ENCODE assay signal across 8 mouse cellular contexts in genomic region chr2:30693206-30694035, GRCm38 (mm10).
DNase-seq lines count a peak whose midpoint lies in the region; ATAC-seq lines count a peak whose summit lies in the region.

No protein-coding gene starts in this region.

- under 1% methylated on average over 41 of the region's 41 CpGs for WGBS in midbrain, embryonic 11.5 days

- intact Hi-C loops in gastrocnemius, postnatal 14 days (cut with DNase I; ENCODE audit: low total_unique reads): no loop called here
- intact Hi-C loops in left cerebral cortex, postnatal 4 days (cut with DNase I): no loop called here

- peak overlapping the region; percentile 99 for H3K27ac ChIP-seq in midbrain, embryonic 11.5 days (ENCODE audit: low read depth, low read length)

- H3K4me2 ChIP-seq in midbrain, embryonic 11.5 days: peak overlapping the region; percentile 50

- H3K36me3 ChIP-seq in midbrain, embryonic 11.5 days (ENCODE audit: control insufficient read depth, insufficient read depth, low read length): no peaks in the 10 kb centered on the region

- peak overlapping the region; percentile 26; the same call in 1 of the 2 replicates for H3K4me3 ChIP-seq in midbrain, embryonic 11.5 days (ENCODE audit: low read depth, low read length)

- peak overlapping the region; percentile 77 for H3K9ac ChIP-seq in midbrain, embryonic 11.5 days (ENCODE audit: low read length)

- no peaks in the 10 kb centered on the region for H3K9me3 ChIP-seq in midbrain, embryonic 11.5 days (ENCODE audit: control insufficient read depth, low read length)

- peak; percentile 87 for ATAC-seq in inflammation-experienced regulatory T-cells, adult 6 months
- ATAC-seq in midbrain, embryonic 11.5 days (ENCODE audit: low FRiP score): peak; percentile 92
- no peak for ATAC-seq in megakaryocyte-erythroid progenitor cell, adult 5-6 weeks (replicated peaks; ENCODE audit: low FRiP score, low TSS enrichment, poor library complexity, severe bottlenecking)

- no peaks in the 10 kb centered on the region for H3K27me3 ChIP-seq in midbrain, embryonic 11.5 days (ENCODE audit: control insufficient read depth, insufficient read depth, low read length)

- DNase-seq in T-cell, adult 2 months (ENCODE audit: low spot score): peak; percentile 63
- DNase-seq in cerebellum, postnatal 25 days: peak; percentile 88 to 89
- DNase-seq in gastrocnemius, postnatal 14 days: peak; percentile 85
- DNase-seq in left cerebral cortex, postnatal 4 days: peak; percentile 88
- DNase-seq in midbrain, embryonic 11.5 days (ENCODE audit: low spot score, missing footprints): peak; percentile 96
- DNase-seq in right cerebral cortex, postnatal 36 days (ENCODE audit: low spot score in 2 of 2): peak; percentile 80 to 85

- H3K4me1 ChIP-seq in midbrain, embryonic 11.5 days (ENCODE audit: control insufficient read depth, insufficient read depth, low read length): peaks cover 39% of the 10 kb centered on the region
